Mouse (Mus musculus) hindbrain, postnatal 0 days (tissue): Measurements from ENCODE around the gene Robo1. TPM values are rescaled to one million over a fixed set of nuclear protein-coding genes. Genes with fewer than 3 reads are reported as not detected.
A peak's percentile ranks its signal among the peaks of the same experiment; 100 is the strongest.

Experiments
- ATAC-seq: fragments of 200-750 bp; cut with Nextera tagmentation; 2 replicates; pipeline ENCODE4 v1.8.0; 2017; ENCODE audit warnings: mild to moderate bottlenecking, moderate TSS enrichment, moderate library complexity
- DNase-seq: peaks from one replicate; pipeline ENCODE4 v3.0.0-alpha.2; 2015; ENCODE audit warnings: low spot score
- H3K27ac ChIP-seq: fragments of 300-500 bp; sonication (generic); 2 replicates; pipeline ENCODE4 v1.5.1; 2014; ENCODE audit warnings: mild to moderate bottlenecking
- H3K27me3 ChIP-seq: fragments of 300-500 bp; sonication (generic); 2 replicates; pipeline ENCODE4 v1.6.1; 2014; ENCODE audit warnings: low read length, mixed read lengths; ENCODE audit not compliant: insufficient read depth
- H3K36me3 ChIP-seq: fragments of 300-500 bp; sonication (generic); 2 replicates; pipeline ENCODE4 v1.6.1; 2014; ENCODE audit warnings: low read length, mixed read lengths; ENCODE audit not compliant: insufficient read depth
- H3K4me1 ChIP-seq: fragments of 300-500 bp; sonication (generic); 2 replicates; pipeline ENCODE4 v1.6.1; 2014; ENCODE audit warnings: antibody characterized with exemption, low read length, mixed read lengths; ENCODE audit not compliant: insufficient read depth
- H3K4me2 ChIP-seq: fragments of 300-500 bp; sonication (generic); 2 replicates; pipeline ENCODE4 v1.6.1; 2014; ENCODE audit warnings: low read depth, mild to moderate bottlenecking, low read length, moderate library complexity, mixed read lengths
- H3K4me3 ChIP-seq: fragments of 300-500 bp; sonication (generic); 2 replicates; pipeline ENCODE4 v1.5.1; 2014; ENCODE audit warnings: low read length
- H3K9ac ChIP-seq: fragments of 300-500 bp; sonication (generic); replicated peaks from 2 replicates; pipeline ENCODE4 v1.6.1; 2014; ENCODE audit warnings: mild to moderate bottlenecking, low read length, moderate library complexity, mixed read lengths
- H3K9me3 ChIP-seq: fragments of 300-500 bp; sonication (generic); 2 replicates; pipeline ENCODE4 v1.6.1; 2016; ENCODE audit warnings: low read length, mixed read lengths
- CTCF ChIP-seq: IDR thresholded peaks from 2 replicates; pipeline ENCODE4 v1.5.1; 2016; ENCODE audit warnings: antibody characterized with exemption, control low read depth, low read depth
- WGBS: fragments of 180-500 bp; shearing (Covaris S2); extraction: QIAGEN DNeasy Blood & Tissue Kit; methylation state at CpG from one replicate; pipeline ENCODE4 v1.1.7; 2014; 5-methylcytosine and 5-hydroxymethylcytosine counted together
- polyA plus RNA-seq: library from polyadenylated mRNA; unstranded; fragments of >200 nt; fragmentation: Nextera tagmentation; extraction: Ambion mirVana; gene quantifications from 2 replicates; pipeline ENCODE4 v1.2.1, GENCODE M21; 2015
- total RNA-seq: library from RNA; depleted of rRNA; stranded (reverse); fragments of >200 nt; gene quantifications from 2 replicates; pipeline ENCODE4 v1.2.3, GENCODE M21; 2014

Robo1 gene
- total and polyA plus RNA-seq, 2 experiments from 2014 or later: 20.4 to 57.9 TPM

DNA sequence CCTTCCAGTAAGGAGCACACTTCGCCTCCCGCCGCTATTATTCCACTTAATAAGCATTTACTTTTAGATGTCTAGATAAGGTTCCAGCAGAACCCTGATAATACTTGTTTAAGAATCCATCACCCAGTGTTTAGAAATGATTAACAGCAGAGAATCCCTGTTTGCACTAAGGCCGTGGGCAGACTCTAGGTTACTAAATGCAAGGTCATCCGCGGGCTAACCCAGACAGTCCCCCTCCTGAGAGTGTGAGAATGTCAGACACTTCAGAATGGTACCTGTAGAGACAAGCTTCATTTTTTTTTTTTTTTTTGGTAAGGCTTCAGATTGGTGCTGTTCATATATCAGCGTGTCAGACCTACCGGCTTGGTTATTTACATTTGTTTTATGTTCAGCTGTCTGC, 685.1 kb downstream of the Robo1 start:
- TF ChIP-seq CTCF: no peak
- H3K4me2 ChIP-seq: no peak overlapping the region
- DNase-seq: no peak
- no peaks in the 10 kb centered on the region for H3K27me3 ChIP-seq
- no peak overlapping the region for H3K4me3 ChIP-seq
- H3K9ac ChIP-seq: no peak overlapping the region
- no peaks in the 10 kb centered on the region for H3K36me3 ChIP-seq
- no peak overlapping the region for H3K27ac ChIP-seq
- ATAC-seq: no peak
- WGBS: 79% methylated on average over 8 of the region's 8 CpGs
- no peaks in the 10 kb centered on the region for H3K9me3 ChIP-seq
- H3K4me1 ChIP-seq: no peaks in the 10 kb centered on the region

GRCm38 (mm10) chr16:72993594-72993993, 685.5 kb downstream of the Robo1 start:
- no peaks in the 10 kb centered on the region for H3K9me3 ChIP-seq
- H3K36me3 ChIP-seq: no peaks in the 10 kb centered on the region
- no peak overlapping the region for H3K4me2 ChIP-seq
- 87% methylated on average over 10 of the region's 10 CpGs for WGBS
- H3K27ac ChIP-seq: no peak overlapping the region
- ATAC-seq (no peak), DNase-seq (no peak)
- no peak overlapping the region for H3K4me3 ChIP-seq
- no peaks in the 10 kb centered on the region for H3K27me3 ChIP-seq
- TF ChIP-seq CTCF: no peak
- no peaks in the 10 kb centered on the region for H3K4me1 ChIP-seq
- no peak overlapping the region for H3K9ac ChIP-seq

GRCm38 (mm10) chr16:72995251-72995954, 687.3 kb downstream of the Robo1 start:
- no peak overlapping the region for H3K27ac ChIP-seq
- no peak overlapping the region for H3K9ac ChIP-seq
- H3K27me3 ChIP-seq: no peaks in the 10 kb centered on the region
- H3K4me1 ChIP-seq: no peaks in the 10 kb centered on the region
- H3K4me3 ChIP-seq: no peak overlapping the region
- TF ChIP-seq CTCF: peak; percentile 89
- H3K4me2 ChIP-seq: 0 out of 2 replicates have a peak overlapping the region, but pooled peaks have one; percentile 16
- 24% methylated on average over 8 of the region's 8 CpGs for WGBS
- no peaks in the 10 kb centered on the region for H3K9me3 ChIP-seq
- H3K36me3 ChIP-seq: no peaks in the 10 kb centered on the region
- ATAC-seq: no peak
- DNase-seq: peak; percentile 85

DNA sequence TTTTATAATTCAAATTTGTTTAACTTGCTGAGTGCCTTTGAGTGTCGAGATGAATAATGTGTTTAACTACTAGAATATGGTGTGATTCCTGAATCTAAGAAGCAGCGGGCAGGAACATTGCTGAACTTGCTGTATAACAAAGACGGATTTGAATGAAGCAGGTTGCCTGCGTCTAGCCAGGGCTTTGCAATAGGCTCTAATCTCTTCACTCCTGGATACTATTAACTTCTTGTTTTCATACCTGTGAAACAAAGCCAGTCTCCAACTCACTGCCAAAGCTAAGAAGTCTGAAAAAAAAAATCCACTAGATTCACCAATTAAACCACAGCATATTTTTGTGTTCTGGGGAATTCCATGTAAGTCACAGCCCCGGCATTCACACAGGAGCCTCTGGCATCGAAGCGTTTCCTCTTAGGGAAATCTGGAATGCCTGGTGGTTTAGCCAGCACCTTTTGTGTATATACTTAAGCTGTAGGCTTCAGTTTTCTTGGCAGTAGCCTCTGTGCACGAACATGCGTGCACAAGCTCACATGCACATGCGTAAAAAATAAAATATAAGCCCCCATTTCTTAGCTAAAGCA, 687.9 kb downstream of the Robo1 start:
- Histone ChIP-seq H3K4me2 (no peak overlapping the region), H3K9ac (no peak overlapping the region), H3K4me1 (no peaks in the 10 kb centered on the region), H3K9me3 (no peaks in the 10 kb centered on the region), H3K36me3 (no peaks in the 10 kb centered on the region), H3K27ac (no peak overlapping the region), H3K27me3 (no peaks in the 10 kb centered on the region), H3K4me3 (no peak overlapping the region)
- no peak for TF ChIP-seq CTCF
- no peak for ATAC-seq
- WGBS: 63% methylated on average over 10 of the region's 10 CpGs
- DNase-seq: no peak

- Histone ChIP-seq H3K36me3 (no peaks in the 10 kb centered on the region), H3K27me3 (no peaks in the 10 kb centered on the region), H3K27ac (no peak overlapping the region), H3K4me1 (no peaks in the 10 kb centered on the region), H3K4me3 (no peak overlapping the region), H3K9me3 (no peaks in the 10 kb centered on the region), H3K9ac (no peak overlapping the region), H3K4me2 (no peak overlapping the region)
- DNase-seq (no peak), ATAC-seq (no peak)
- TF ChIP-seq CTCF: no peak
- 50% methylated on average over 6 of the region's 6 CpGs for WGBS
Observed at GRCm38 (mm10) chr16:72998677-72999076, 690.6 kb downstream of the Robo1 start.

GRCm38 (mm10) chr16:73002685-73003084, 694.6 kb downstream of the Robo1 start:
- Histone ChIP-seq H3K4me3 (no peak overlapping the region), H3K4me2 (no peak overlapping the region), H3K4me1 (no peaks in the 10 kb centered on the region), H3K27me3 (no peaks in the 10 kb centered on the region), H3K9ac (no peak overlapping the region), H3K36me3 (no peaks in the 10 kb centered on the region), H3K9me3 (no peaks in the 10 kb centered on the region), H3K27ac (no peak overlapping the region)
- 83% methylated on average over 4 of the region's 4 CpGs for WGBS
- DNase-seq: no peak
- TF ChIP-seq CTCF: no peak
- ATAC-seq: no peak

GRCm38 (mm10) chr16:73004601-73005000, 696.5 kb downstream of the Robo1 start:
- 91% methylated on average over 11 of the region's 11 CpGs for WGBS
- Histone ChIP-seq H3K27ac (no peak overlapping the region), H3K9ac (no peak overlapping the region), H3K36me3 (no peaks in the 10 kb centered on the region), H3K4me2 (no peak overlapping the region), H3K4me1 (no peaks in the 10 kb centered on the region), H3K27me3 (no peaks in the 10 kb centered on the region), H3K9me3 (no peaks in the 10 kb centered on the region), H3K4me3 (no peak overlapping the region)
- no peak for DNase-seq
- TF ChIP-seq CTCF: no peak
- no peak for ATAC-seq
